13 mouse cellular contexts compared by ENCODE assay signal in the genomic region with DNA sequence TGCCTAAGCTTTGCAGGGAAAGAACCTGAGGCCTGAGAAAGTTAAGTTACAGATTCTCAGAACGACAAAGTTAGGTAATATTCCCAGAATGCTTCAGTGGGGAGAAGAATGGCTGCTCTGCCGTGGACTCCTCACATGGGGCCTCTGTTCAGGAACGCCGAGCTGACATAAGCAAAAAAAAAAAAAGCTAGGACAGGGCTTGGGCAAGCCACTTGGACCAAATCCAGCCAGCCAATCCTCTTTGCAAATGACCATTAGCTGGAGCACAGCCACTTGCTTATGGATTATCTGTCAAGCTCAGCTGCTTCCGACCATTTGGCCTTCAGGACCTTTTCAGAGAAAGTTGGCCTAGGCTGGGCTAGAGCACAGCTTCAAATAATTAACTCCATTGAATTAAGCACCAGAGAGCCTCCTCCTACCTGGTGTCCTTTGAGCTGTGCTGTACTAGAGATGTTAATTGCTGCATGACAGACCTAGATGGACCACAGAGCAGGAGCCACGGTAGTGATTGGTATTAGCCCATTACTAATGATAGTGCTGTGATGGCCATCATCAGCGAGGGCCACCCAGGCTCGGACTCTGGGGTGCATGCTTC. TPM values are rescaled to one million over a fixed set of nuclear protein-coding genes. Genes with fewer than 3 reads are reported as not detected.
A peak's percentile ranks its signal among the peaks of the same experiment; 100 is the strongest.
DNase-seq lines count a peak whose midpoint lies in the region; ATAC-seq and TF ChIP-seq lines count a peak whose summit lies in the region.
"Had no signal": no experiment of that assay in that cellular context is flagged by ENCODE, and none has a peak within 500 bp of the region (broad histone marks: within the 10 kb centered on the region; RNA-seq: fewer than 3 reads in every experiment).

No protein-coding gene starts in this region.

- TF ChIP-seq CTCF in midbrain, postnatal 0 days (IDR thresholded peaks at IDR 0.05) = no peak

- DNase-seq in heart, adult 11 months = peak; percentile 39
- DNase-seq in heart, postnatal 36 days = no peak
- DNase-seq in midbrain, postnatal 0 days (ENCODE audit: low spot score) = peak; percentile 59
- DNase-seq in kidney, postnatal 10 days = peak; percentile 30
- DNase-seq in urinary bladder, postnatal 10 days (ENCODE audit: low spot score) = no peak
- DNase-seq: B cell, adult 2 months; gastrocnemius, postnatal 25 days; heart, postnatal 14 days had no signal

- ATAC-seq in midbrain, postnatal 0 days (ENCODE audit: low FRiP score) = no peak
- no peak for ATAC-seq in midbrain, embryonic 16.5 days
- peak; percentile 31; the same call in 1 of the 2 replicates for ATAC-seq in stomach, embryonic 16.5 days (ENCODE audit: insufficient read depth, low FRiP score)
- no peak for ATAC-seq in midbrain, embryonic 15.5 days (replicated peaks)
- ATAC-seq: Patski had no signal

- 0 out of 2 replicates have a peak, but pooled peaks cover 8% of the 10 kb centered on the region for H3K4me1 ChIP-seq in midbrain, postnatal 0 days (ENCODE audit: insufficient read depth, low read length)
- H3K4me1 ChIP-seq in midbrain, embryonic 16.5 days (ENCODE audit: control insufficient read depth, insufficient read depth, low read length) = peaks cover 16% of the 10 kb centered on the region
- peaks cover 6% of the 10 kb centered on the region; the same call in 1 of the 2 replicates for H3K4me1 ChIP-seq in stomach, embryonic 16.5 days (ENCODE audit: control insufficient read depth, insufficient read depth, low read length)
- H3K4me1 ChIP-seq in midbrain, embryonic 15.5 days = peaks cover 29% of the 10 kb centered on the region

- H3K36me3 ChIP-seq in midbrain, postnatal 0 days (ENCODE audit: insufficient read depth, low read length) = no peaks in the 10 kb centered on the region
- H3K36me3 ChIP-seq in midbrain, embryonic 16.5 days (ENCODE audit: control insufficient read depth, insufficient read depth, low read length) = no peaks in the 10 kb centered on the region
- H3K36me3 ChIP-seq in stomach, embryonic 16.5 days (ENCODE audit: control insufficient read depth, insufficient read depth, low read length) = no peaks in the 10 kb centered on the region
- no peaks in the 10 kb centered on the region for H3K36me3 ChIP-seq in midbrain, embryonic 15.5 days (replicated peaks)
- H3K36me3 ChIP-seq: forebrain, embryonic 10.5 days had no signal

- H3K27me3 ChIP-seq in midbrain, postnatal 0 days (ENCODE audit: insufficient read depth, low read length) = no peaks in the 10 kb centered on the region
- no peaks in the 10 kb centered on the region for H3K27me3 ChIP-seq in midbrain, embryonic 16.5 days (ENCODE audit: control insufficient read depth, insufficient read depth, low read depth, low read length)
- no peaks in the 10 kb centered on the region for H3K27me3 ChIP-seq in stomach, embryonic 16.5 days (ENCODE audit: control insufficient read depth, insufficient read depth, low read length)
- H3K27me3 ChIP-seq in midbrain, embryonic 15.5 days (replicated peaks) = no peaks in the 10 kb centered on the region

- intact Hi-C loops in heart, postnatal 36 days (cut with DNase I) = no loop called here

- H3K9ac ChIP-seq in midbrain, postnatal 0 days (replicated peaks; ENCODE audit: low read length, poor library complexity, severe bottlenecking) = no peak overlapping the region
- H3K9ac ChIP-seq in midbrain, embryonic 16.5 days (ENCODE audit: low read depth, low read length) = no peak overlapping the region
- H3K9ac ChIP-seq in stomach, embryonic 16.5 days (ENCODE audit: low read length) = no peak overlapping the region
- H3K9ac ChIP-seq in midbrain, embryonic 15.5 days = no peak overlapping the region

- no peak overlapping the region for H3K4me2 ChIP-seq in midbrain, postnatal 0 days (ENCODE audit: low read depth, low read length, poor library complexity, severe bottlenecking)
- no peak overlapping the region for H3K4me2 ChIP-seq in midbrain, embryonic 16.5 days (ENCODE audit: low read length)
- H3K4me2 ChIP-seq in stomach, embryonic 16.5 days (ENCODE audit: low read depth, low read length) = no peak overlapping the region
- H3K4me2 ChIP-seq in midbrain, embryonic 15.5 days = no peak overlapping the region

- H3K9me3 ChIP-seq in midbrain, postnatal 0 days (ENCODE audit: low read length) = no peaks in the 10 kb centered on the region
- no peaks in the 10 kb centered on the region for H3K9me3 ChIP-seq in midbrain, embryonic 16.5 days (replicated peaks; ENCODE audit: control insufficient read depth, low read length, poor library complexity, severe bottlenecking)
- H3K9me3 ChIP-seq in stomach, embryonic 16.5 days (replicated peaks; ENCODE audit: control insufficient read depth, low read length) = no peaks in the 10 kb centered on the region
- H3K9me3 ChIP-seq in midbrain, embryonic 15.5 days = no peaks in the 10 kb centered on the region
- H3K9me3 ChIP-seq: forebrain, embryonic 10.5 days had no signal

- H3K27ac ChIP-seq in midbrain, postnatal 0 days (ENCODE audit: low read depth, low read length) = no peak overlapping the region
- H3K27ac ChIP-seq in midbrain, embryonic 16.5 days (ENCODE audit: low read length) = no peak overlapping the region
- no peak overlapping the region for H3K27ac ChIP-seq in stomach, embryonic 16.5 days (ENCODE audit: low read length)
- no peak overlapping the region for H3K27ac ChIP-seq in midbrain, embryonic 15.5 days
- H3K27ac ChIP-seq: forebrain, embryonic 10.5 days had no signal

- H3K4me3 ChIP-seq in midbrain, postnatal 0 days (ENCODE audit: low read depth, low read length) = no peak overlapping the region
- no peak overlapping the region for H3K4me3 ChIP-seq in midbrain, embryonic 16.5 days (ENCODE audit: low read depth, low read length)
- no peak overlapping the region for H3K4me3 ChIP-seq in stomach, embryonic 16.5 days (replicated peaks; ENCODE audit: low read length)
- H3K4me3 ChIP-seq in midbrain, embryonic 15.5 days = no peak overlapping the region
- H3K4me3 ChIP-seq: forebrain, embryonic 10.5 days had no signal

- 77% methylated on average over 8 of the region's 8 CpGs for WGBS in midbrain, postnatal 0 days
- 62% methylated on average over 8 of the region's 8 CpGs for WGBS in midbrain, embryonic 16.5 days
- WGBS in stomach, embryonic 16.5 days = 43% methylated on average over 8 of the region's 8 CpGs
- 65% methylated on average over 8 of the region's 8 CpGs for WGBS in midbrain, embryonic 15.5 days

RNA-seq across cellular contexts. Expression of a gene that starts 29.1 kb away (rescaled TPM):
- 10 to 100 TPM; 64.6 to 69.8 TPM for total RNA-seq in heart, postnatal 36 days (2021)
- 157 and 184 TPM in 2 replicates for total RNA-seq in midbrain, postnatal 0 days (2014; rRNA removed)
- 65.7 and 70.6 TPM in 2 replicates for polyA plus RNA-seq in midbrain, postnatal 0 days (2015; fragmentation: Nextera tagmentation; extraction: Ambion mirVana)
- polyA plus RNA-seq in midbrain, embryonic 16.5 days (2015; fragmentation: Nextera tagmentation; extraction: Ambion mirVana) = 108 and 136 TPM in 2 replicates
- polyA plus RNA-seq in stomach, embryonic 16.5 days (2015; fragmentation: Nextera tagmentation; extraction: Ambion mirVana) = 58.0 and 62.7 TPM in 2 replicates
- 110 and 113 TPM in 2 replicates for polyA plus RNA-seq in midbrain, embryonic 15.5 days (2015; fragmentation: Nextera tagmentation; extraction: Ambion mirVana)

Comparison
In these comparisons a context has a peak if more than half of its experiments do, and no peak if none do; other contexts are left out.
1. DNase-seq: peak in heart, adult 11 months (single experiment), midbrain, postnatal 0 days (single experiment) and kidney, postnatal 10 days (single experiment); none in heart, postnatal 36 days (0 of 2) and urinary bladder, postnatal 10 days (single experiment).